Mouse (Mus musculus): ENCODE measurements at regions not wholly inside any gene's neighbourhood (a gene's known extent, or its start where the extent isn't known, plus 50 kb on each side); places are given as distances from the start of the nearest gene placed in this dataset.
A peak's percentile ranks its signal among the peaks of the same experiment; 100 is the strongest.

DNA sequence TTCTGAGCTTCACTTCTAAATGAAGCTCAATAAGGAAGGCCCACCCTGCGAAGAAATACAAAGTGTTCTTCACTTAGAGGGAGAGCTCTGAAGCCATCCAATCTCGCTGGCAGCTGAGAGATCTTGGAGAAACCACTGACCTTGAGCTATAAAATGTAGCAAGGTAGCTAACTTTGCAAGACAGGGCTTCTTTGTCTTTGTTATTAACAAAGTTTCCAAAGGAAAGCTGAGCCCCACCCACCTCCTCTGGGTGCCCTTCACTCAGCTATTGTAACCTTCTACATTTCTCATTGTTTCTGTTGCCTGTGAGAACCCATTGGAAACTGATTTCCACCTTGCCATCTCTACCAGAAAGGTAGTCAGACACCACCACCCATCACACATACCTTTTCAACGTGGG lies 57.2 kb upstream of the Usp9x start:
- Histone ChIP-seq H3K27ac (ENCODE audit: insufficient read depth, low read length) (peak overlapping the region; percentile 86), H3K27me3 (ENCODE audit: control insufficient read depth, insufficient read depth, low read length, poor library complexity, severe bottlenecking) (no peaks in the 10 kb centered on the region), H3K9ac (ENCODE audit: low read depth, poor library complexity, severe bottlenecking) (no peak overlapping the region), H3K9me3 (replicated peaks; ENCODE audit: control insufficient read depth, insufficient read depth, low read length, poor library complexity, severe bottlenecking) (no peaks in the 10 kb centered on the region), H3K4me3 (ENCODE audit: low read depth, low read length) (no peak overlapping the region), H3K36me3 (ENCODE audit: control insufficient read depth, insufficient read depth, low read length, poor library complexity, severe bottlenecking) (no peaks in the 10 kb centered on the region), H3K4me1 (ENCODE audit: control insufficient read depth, insufficient read depth, low read length) (peaks cover 4% of the 10 kb centered on the region)
- no peak for TF ChIP-seq EP300 (IDR thresholded peaks at IDR 0.05; ENCODE audit: insufficient read depth, low read depth, low read length)
- no peak for TF ChIP-seq CTCF (IDR thresholded peaks at IDR 0.05; ENCODE audit: low read depth, low read length)
- no peak for TF ChIP-seq POLR2A (IDR thresholded peaks at IDR 0.05; ENCODE audit: insufficient read depth, low read length)

DNA sequence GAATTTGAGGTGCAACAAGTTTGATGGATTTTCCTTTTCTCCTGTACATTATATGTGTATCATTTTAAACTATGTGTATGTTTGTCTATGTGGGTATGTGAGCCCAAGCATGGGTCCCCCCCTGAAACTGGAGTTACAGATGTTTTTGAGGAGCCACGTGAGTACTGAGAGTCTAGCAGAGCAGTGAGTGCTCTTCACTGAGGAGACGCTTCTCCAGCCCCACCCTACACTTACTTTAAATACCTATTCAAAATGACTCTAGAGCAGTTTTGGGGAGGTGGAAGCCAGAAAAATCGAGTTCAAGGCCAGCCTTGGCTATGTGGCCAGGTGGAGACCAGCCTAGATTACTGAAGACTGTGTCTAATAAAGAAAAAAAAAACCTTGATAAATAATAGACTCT lies 58.2 kb upstream of the Usp9x start:
- Histone ChIP-seq H3K4me1 (ENCODE audit: control insufficient read depth, insufficient read depth, low read length) (peaks cover 4% of the 10 kb centered on the region), H3K4me3 (ENCODE audit: low read depth, low read length) (no peak overlapping the region), H3K9ac (ENCODE audit: low read depth, poor library complexity, severe bottlenecking) (no peak overlapping the region; the same call in 1 of the 2 replicates), H3K36me3 (ENCODE audit: control insufficient read depth, insufficient read depth, low read length, poor library complexity, severe bottlenecking) (no peaks in the 10 kb centered on the region), H3K9me3 (replicated peaks; ENCODE audit: control insufficient read depth, insufficient read depth, low read length, poor library complexity, severe bottlenecking) (no peaks in the 10 kb centered on the region), H3K27me3 (ENCODE audit: control insufficient read depth, insufficient read depth, low read length, poor library complexity, severe bottlenecking) (no peaks in the 10 kb centered on the region), H3K27ac (ENCODE audit: insufficient read depth, low read length) (peak overlapping the region; percentile 86)
- TF ChIP-seq EP300 (IDR thresholded peaks at IDR 0.05; ENCODE audit: insufficient read depth, low read depth, low read length) (no peak), CTCF (IDR thresholded peaks at IDR 0.05; ENCODE audit: low read depth, low read length) (no peak), POLR2A (IDR thresholded peaks at IDR 0.05; ENCODE audit: insufficient read depth, low read length) (no peak)

DNA sequence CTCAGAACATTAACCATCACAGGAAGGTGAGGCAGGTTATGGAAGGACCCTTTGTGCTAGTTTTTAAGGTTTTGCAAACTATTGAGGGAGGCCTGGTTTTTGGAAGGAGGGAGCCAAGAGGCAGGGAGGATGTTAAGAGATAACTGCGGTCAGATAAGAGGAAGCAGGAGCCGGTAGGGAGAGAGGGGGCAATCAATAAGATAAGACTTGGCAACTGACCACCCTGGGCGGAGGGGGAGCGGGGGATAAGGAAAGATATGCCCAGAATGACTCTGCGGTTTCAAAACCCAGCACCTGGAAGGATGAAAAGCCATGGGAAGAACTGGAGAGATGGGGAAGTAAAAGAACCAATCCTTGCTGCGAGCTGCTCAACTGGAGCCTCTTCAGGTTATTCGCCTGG lies 80.5 kb upstream of the Usp9x start:
- no peak overlapping the region; the same call in 1 of the 2 replicates for H3K27ac ChIP-seq (ENCODE audit: insufficient read depth, low read length)
- no peaks in the 10 kb centered on the region for H3K9me3 ChIP-seq (replicated peaks; ENCODE audit: control insufficient read depth, insufficient read depth, low read length, poor library complexity, severe bottlenecking)
- H3K4me1 ChIP-seq (ENCODE audit: control insufficient read depth, insufficient read depth, low read length): peaks cover 2% of the 10 kb centered on the region
- no peaks in the 10 kb centered on the region for H3K27me3 ChIP-seq (ENCODE audit: control insufficient read depth, insufficient read depth, low read length, poor library complexity, severe bottlenecking)
- H3K4me3 ChIP-seq (ENCODE audit: low read depth, low read length): no peak overlapping the region
- H3K9ac ChIP-seq (ENCODE audit: low read depth, poor library complexity, severe bottlenecking): no peak overlapping the region; the same call in 1 of the 2 replicates
- TF ChIP-seq EP300 (IDR thresholded peaks at IDR 0.05; ENCODE audit: insufficient read depth, low read depth, low read length) (no peak), CTCF (IDR thresholded peaks at IDR 0.05; ENCODE audit: low read depth, low read length) (no peak), POLR2A (IDR thresholded peaks at IDR 0.05; ENCODE audit: insufficient read depth, low read length) (no peak)
- no peaks in the 10 kb centered on the region for H3K36me3 ChIP-seq (ENCODE audit: control insufficient read depth, insufficient read depth, low read length, poor library complexity, severe bottlenecking)

DNA sequence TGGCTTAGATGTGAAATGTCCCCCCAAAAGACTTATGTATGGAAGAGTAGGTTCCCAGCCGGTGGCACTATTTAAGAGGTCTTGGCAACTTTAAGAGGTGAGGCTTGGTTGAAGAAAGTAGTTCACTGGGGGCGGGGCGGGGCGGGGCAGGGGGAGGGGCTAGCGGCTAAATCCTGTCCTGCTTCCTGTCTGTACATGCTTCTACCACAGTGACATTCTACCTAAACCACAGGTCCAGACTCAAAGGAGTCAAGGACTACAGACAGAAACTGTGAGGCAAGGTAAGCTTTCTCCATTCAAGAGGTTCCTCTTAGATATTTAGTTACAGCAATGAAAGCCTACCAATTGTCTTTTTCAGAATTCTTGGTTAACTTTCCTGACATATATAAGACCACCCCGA lies 93.6 kb upstream of the Usp9x start:
- H3K9ac ChIP-seq (ENCODE audit: low read depth, poor library complexity, severe bottlenecking): no peak overlapping the region
- no peaks in the 10 kb centered on the region for H3K27me3 ChIP-seq (ENCODE audit: control insufficient read depth, insufficient read depth, low read length, poor library complexity, severe bottlenecking)
- H3K4me1 ChIP-seq (ENCODE audit: control insufficient read depth, insufficient read depth, low read length): no peaks in the 10 kb centered on the region
- no peaks in the 10 kb centered on the region for H3K9me3 ChIP-seq (replicated peaks; ENCODE audit: control insufficient read depth, insufficient read depth, low read length, poor library complexity, severe bottlenecking)
- TF ChIP-seq CTCF (IDR thresholded peaks at IDR 0.05; ENCODE audit: low read depth, low read length) (no peak), POLR2A (IDR thresholded peaks at IDR 0.05; ENCODE audit: insufficient read depth, low read length) (no peak), EP300 (IDR thresholded peaks at IDR 0.05; ENCODE audit: insufficient read depth, low read depth, low read length) (no peak)
- no peak overlapping the region for H3K27ac ChIP-seq (ENCODE audit: insufficient read depth, low read length)
- H3K36me3 ChIP-seq (ENCODE audit: control insufficient read depth, insufficient read depth, low read length, poor library complexity, severe bottlenecking): no peaks in the 10 kb centered on the region
- no peak overlapping the region for H3K4me3 ChIP-seq (ENCODE audit: low read depth, low read length)

DNA sequence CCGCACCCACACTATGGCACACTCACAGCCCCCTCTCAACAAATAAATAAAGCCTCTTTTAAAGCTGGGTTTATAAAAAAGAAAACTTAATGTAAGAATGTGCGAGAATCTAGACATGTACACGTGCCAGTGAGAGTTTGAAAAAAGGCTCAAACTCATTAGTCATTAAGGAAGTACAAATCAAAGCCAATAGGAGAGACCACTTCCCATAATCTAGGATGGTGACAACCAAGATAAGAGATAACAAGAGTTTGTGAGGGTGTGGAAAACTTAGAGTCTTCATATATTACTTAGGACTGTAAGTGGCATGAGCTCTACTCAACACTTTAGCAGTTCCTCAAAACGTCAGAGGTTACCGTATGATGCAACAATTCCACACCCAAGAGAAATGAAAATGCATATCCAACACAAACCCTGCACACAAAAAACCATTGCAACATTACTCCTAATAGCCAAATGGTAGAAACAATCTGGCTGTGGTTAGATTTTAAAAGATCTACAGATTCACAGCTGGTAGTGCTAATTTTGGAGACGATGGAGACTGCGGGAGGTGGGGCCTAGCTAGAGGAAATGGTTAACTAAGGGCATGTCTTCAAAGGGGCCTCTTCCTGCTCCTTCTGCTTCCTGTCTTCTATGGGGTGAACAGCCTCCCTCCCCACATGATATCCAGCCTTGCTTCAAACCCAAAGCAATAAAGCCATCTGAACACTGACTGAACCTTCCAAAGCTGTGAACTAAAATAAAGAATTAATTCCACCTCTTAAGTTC lies 102.1 kb upstream of the Usp9x start:
- H3K9me3 ChIP-seq (replicated peaks; ENCODE audit: control insufficient read depth, insufficient read depth, low read length, poor library complexity, severe bottlenecking): no peaks in the 10 kb centered on the region
- TF ChIP-seq EP300 (IDR thresholded peaks at IDR 0.05; ENCODE audit: insufficient read depth, low read depth, low read length) (no peak), POLR2A (IDR thresholded peaks at IDR 0.05; ENCODE audit: insufficient read depth, low read length) (no peak), CTCF (IDR thresholded peaks at IDR 0.05; ENCODE audit: low read depth, low read length) (no peak)
- no peak overlapping the region for H3K9ac ChIP-seq (ENCODE audit: low read depth, poor library complexity, severe bottlenecking)
- H3K36me3 ChIP-seq (ENCODE audit: control insufficient read depth, insufficient read depth, low read length, poor library complexity, severe bottlenecking): no peaks in the 10 kb centered on the region
- H3K27me3 ChIP-seq (ENCODE audit: control insufficient read depth, insufficient read depth, low read length, poor library complexity, severe bottlenecking): no peaks in the 10 kb centered on the region
- no peak overlapping the region for H3K27ac ChIP-seq (ENCODE audit: insufficient read depth, low read length)
- H3K4me3 ChIP-seq (ENCODE audit: low read depth, low read length): no peak overlapping the region
- no peaks in the 10 kb centered on the region for H3K4me1 ChIP-seq (ENCODE audit: control insufficient read depth, insufficient read depth, low read length)

DNA sequence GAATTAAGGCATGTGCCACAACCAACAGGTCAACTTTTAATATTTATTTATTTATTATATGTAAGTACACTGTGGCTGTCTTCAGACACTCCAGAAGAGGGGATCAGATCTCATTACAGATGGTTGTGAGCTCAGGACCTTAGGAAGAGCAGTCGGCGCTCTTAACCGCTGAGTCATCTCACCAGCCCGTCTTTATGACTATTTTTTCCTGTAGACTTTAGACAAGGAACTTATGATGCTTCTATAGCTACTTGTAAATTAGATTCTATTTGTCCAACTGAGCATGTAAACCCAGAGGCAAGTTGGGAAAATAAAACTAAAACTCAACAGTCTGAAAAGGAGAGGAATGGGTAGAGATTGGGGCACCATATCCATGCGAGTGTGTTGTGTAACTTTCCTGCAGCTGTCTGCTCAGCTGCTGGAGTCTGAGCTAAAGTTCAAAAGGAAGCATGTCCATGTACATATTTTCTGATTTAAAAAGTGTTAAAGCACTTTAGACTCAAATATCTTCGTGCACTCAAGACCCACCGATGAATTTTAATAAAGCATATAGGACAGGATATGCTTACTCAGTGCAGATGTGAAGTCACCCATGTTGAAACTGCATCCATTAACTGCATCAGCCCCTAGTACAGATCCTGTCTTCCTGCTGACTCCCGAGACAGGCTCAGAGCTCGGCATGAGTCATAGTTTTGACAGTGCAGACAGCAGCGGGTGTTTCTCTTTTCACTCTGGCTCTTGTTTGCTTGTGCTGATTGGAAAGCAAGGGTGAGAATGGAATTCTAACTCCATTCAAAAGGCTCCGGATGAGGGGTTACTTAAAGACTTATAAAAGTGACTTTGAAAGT lies 111.6 kb upstream of the Usp9x start:
- Histone ChIP-seq H3K27me3 (ENCODE audit: control insufficient read depth, insufficient read depth, low read length, poor library complexity, severe bottlenecking) (no peaks in the 10 kb centered on the region), H3K36me3 (ENCODE audit: control insufficient read depth, insufficient read depth, low read length, poor library complexity, severe bottlenecking) (no peaks in the 10 kb centered on the region), H3K9ac (ENCODE audit: low read depth, poor library complexity, severe bottlenecking) (no peak overlapping the region), H3K4me1 (ENCODE audit: control insufficient read depth, insufficient read depth, low read length) (no peaks in the 10 kb centered on the region), H3K27ac (ENCODE audit: insufficient read depth, low read length) (no peak overlapping the region), H3K9me3 (replicated peaks; ENCODE audit: control insufficient read depth, insufficient read depth, low read length, poor library complexity, severe bottlenecking) (no peaks in the 10 kb centered on the region), H3K4me3 (ENCODE audit: low read depth, low read length) (no peak overlapping the region)
- no peak for TF ChIP-seq EP300 (IDR thresholded peaks at IDR 0.05; ENCODE audit: insufficient read depth, low read depth, low read length)
- TF ChIP-seq CTCF (IDR thresholded peaks at IDR 0.05; ENCODE audit: low read depth, low read length): no peak
- no peak for TF ChIP-seq POLR2A (IDR thresholded peaks at IDR 0.05; ENCODE audit: insufficient read depth, low read length)
